ENCODE assay signal across 15 mouse cellular contexts in the genomic region with DNA sequence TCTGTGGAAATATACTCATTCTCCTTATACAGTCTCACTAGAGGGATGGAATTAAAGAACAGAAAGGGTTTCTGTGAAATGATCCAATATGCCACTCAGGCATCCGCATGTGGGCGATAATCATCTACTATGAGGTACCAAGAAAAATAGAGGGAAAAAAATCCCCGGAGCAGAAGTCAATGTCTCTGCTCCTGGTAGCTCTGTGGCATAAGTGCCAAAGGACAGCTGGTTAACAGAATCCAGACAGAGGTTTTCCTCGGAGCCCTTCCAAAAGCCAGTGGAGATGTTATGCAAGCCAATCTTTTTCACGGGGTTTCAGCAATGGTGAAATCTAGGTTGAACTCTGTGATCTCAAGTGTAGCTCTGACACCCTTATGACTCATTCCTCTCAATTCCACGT. TPM values are rescaled to one million over a fixed set of nuclear protein-coding genes. Genes with fewer than 3 reads are reported as not detected.
DNase-seq lines count a peak whose midpoint lies in the region; TF ChIP-seq lines count a peak whose summit lies in the region.
"Had no signal": no experiment of that assay in that cellular context is flagged by ENCODE, and none has a peak within 500 bp of the region (broad histone marks: within the 10 kb centered on the region; RNA-seq: fewer than 3 reads in every experiment).

No protein-coding gene starts in this region.

- TF ChIP-seq CTCF in kidney, adult 2 months (conservative IDR thresholded peaks at IDR 0.05; ENCODE audit: insufficient read depth, insufficient read length, low read depth, low read length), result no peak

- H3K27ac ChIP-seq in kidney, adult 2 months (ENCODE audit: insufficient read depth, low read depth, low read length), result no peak overlapping the region
- H3K27ac ChIP-seq: embryonic facial prominence, embryonic 12.5 days; hindbrain, postnatal 0 days; liver, embryonic 15.5 days; neural tube, embryonic 15.5 days had no signal

- 67% methylated on average over 6 of the region's 6 CpGs for WGBS in kidney, adult 2 months

- TF ChIP-seq POLR2A in kidney, adult 2 months (IDR thresholded peaks at IDR 0.05; ENCODE audit: low read depth, low read length), result no peak

- no peak overlapping the region for H3K4me3 ChIP-seq in kidney, adult 2 months (ENCODE audit: insufficient read depth, low read depth, low read length)
- H3K4me3 ChIP-seq: embryonic facial prominence, embryonic 12.5 days; liver, embryonic 15.5 days; megakaryocyte, embryonic 14.5 days; neural tube, embryonic 15.5 days had no signal

- no peaks in the 10 kb centered on the region; the same call in 1 of the 2 replicates for H3K4me1 ChIP-seq in kidney, adult 2 months (ENCODE audit: control insufficient read depth, insufficient read depth, low read length)
- H3K4me1 ChIP-seq: embryonic facial prominence, embryonic 12.5 days; liver, embryonic 15.5 days; neural tube, embryonic 15.5 days had no signal

- no peaks in the 10 kb centered on the region for H3K36me3 ChIP-seq in kidney, adult 2 months (ENCODE audit: control insufficient read depth, insufficient read depth, low read length)
- H3K36me3 ChIP-seq: embryonic facial prominence, embryonic 12.5 days; liver, embryonic 15.5 days; neural tube, embryonic 15.5 days had no signal

- H3K27me3 ChIP-seq in kidney, adult 2 months (replicated peaks; ENCODE audit: control insufficient read depth, insufficient read depth, low read length), result no peaks in the 10 kb centered on the region
- H3K27me3 ChIP-seq: embryonic facial prominence, embryonic 12.5 days; liver, embryonic 15.5 days; neural tube, embryonic 15.5 days had no signal

- DNase-seq in adrenal gland, postnatal 14 days, result peak; percentile 40
- DNase-seq in adrenal gland, postnatal 4 days (ENCODE audit: low spot score in 2 of 2), result no peak
- peak; percentile 31 for DNase-seq in kidney, adult 2 months
- DNase-seq in kidney, postnatal 10 days, result no peak
- DNase-seq in 416B (ENCODE audit: low read depth), result peak; percentile 3
- peak; percentile 97 for DNase-seq in fibroblast of lung, adult 2 months (ENCODE audit: low read depth)
- DNase-seq in retina, embryonic 14.5 days (ENCODE audit: low spot score), result no peak
- DNase-seq in kidney, postnatal 4 days, result no peak
- DNase-seq: left cerebral cortex, postnatal 4 days; thymus, adult 2 months had no signal

RNA-seq across cellular contexts. Expression of gene Adarb1, which starts 11.6 kb away (rescaled TPM):
- total RNA-seq in adrenal gland, postnatal 14 days (2021), result 21.9 and 28.4 TPM in 2 replicates
- 10 to 100 TPM; 16.0 to 16.2 TPM for total RNA-seq in adrenal gland, postnatal 4 days (2021)
- polyA plus RNA-seq in kidney, adult 2 months (2012; rRNA removed), result 6.2 and 6.6 TPM in 2 replicates

Comparison
In these comparisons a context has a peak if more than half of its experiments do, and no peak if none do; other contexts are left out.
1. DNase-seq: peak in adrenal gland, postnatal 14 days (single experiment), kidney, adult 2 months (single experiment), 416B (single experiment) and fibroblast of lung, adult 2 months (single experiment); none in adrenal gland, postnatal 4 days (0 of 2), kidney, postnatal 10 days (single experiment), retina, embryonic 14.5 days (single experiment) and kidney, postnatal 4 days (0 of 2).